ENCODE assay signal across 31 mouse cellular contexts in genomic region chr13:52873923-52874322, GRCm38 (mm10). TPM values are rescaled to one million over a fixed set of nuclear protein-coding genes. Genes with fewer than 3 reads are reported as not detected.
DNase-seq lines count a peak whose midpoint lies in the region; ATAC-seq lines count a peak whose summit lies in the region.
"Had no signal": no experiment of that assay in that cellular context is flagged by ENCODE, and none has a peak within 500 bp of the region (broad histone marks: within the 10 kb centered on the region; RNA-seq: fewer than 3 reads in every experiment).

No protein-coding gene starts in this region.

- 37% methylated on average over 11 of the region's 11 CpGs for WGBS in heart, embryonic 11.5 days (ENCODE audit: insufficient replicate concordance)

- ATAC-seq in megakaryocyte, adult 5-6 weeks (ENCODE audit: poor library complexity, severe bottlenecking) = 0 out of 2 replicates have a peak, but pooled peaks have one; percentile 12
- no peak for ATAC-seq in heart, embryonic 11.5 days (replicated peaks; ENCODE audit: insufficient number of reproducible peaks, low FRiP score, low TSS enrichment)
- ATAC-seq: forebrain, embryonic 15.5 days; intestine, postnatal 0 days; midbrain, embryonic 16.5 days; Patski had no signal

- DNase-seq in 3T3-L1 (ENCODE audit: low read depth, low spot score) (peak; percentile 56), MN1 (ENCODE audit: low spot score) (no peak)
- peak; percentile 42 for DNase-seq in CD4-positive helper T cell, adult 2 months (ENCODE audit: low read depth, low spot score)
- DNase-seq in T-cell, adult 2 months (ENCODE audit: low spot score) = peak; percentile 29
- DNase-seq in urinary bladder, postnatal 4 days (ENCODE audit: low spot score in 2 of 2) = no peak
- DNase-seq in frontal cortex, postnatal 25 days (ENCODE audit: low spot score in 2 of 2) = no peak
- DNase-seq: adrenal gland, postnatal 25 days; cerebellum, adult 18-20 months; cerebellum, postnatal 14 days; gastrocnemius, postnatal 10 days; kidney, adult 9 months; kidney, postnatal 10 days; lung, embryonic 14.5 days; lung, postnatal 36 days; right cerebral cortex, postnatal 4 days; thymus, adult 2 months; thymus, postnatal 36 days had no signal

- peaks cover 32% of the 10 kb centered on the region for H3K4me1 ChIP-seq in heart, embryonic 11.5 days (ENCODE audit: control insufficient read depth, insufficient read depth, low read length)
- H3K4me1 ChIP-seq: liver, embryonic 15.5 days had no signal

- H3K27ac ChIP-seq in heart, embryonic 11.5 days (ENCODE audit: low read depth, low read length) = no peak overlapping the region
- H3K27ac ChIP-seq: embryonic facial prominence, embryonic 12.5 days; forebrain, embryonic 10.5 days; forebrain, embryonic 15.5 days; heart, embryonic 15.5 days; hindbrain, embryonic 12.5 days; limb, embryonic 12.5 days; liver, embryonic 15.5 days; neural tube, embryonic 13.5 days; stomach, postnatal 0 days had no signal

- no peak overlapping the region for H3K9ac ChIP-seq in heart, embryonic 11.5 days (ENCODE audit: low read depth, low read length)
- H3K9ac ChIP-seq: embryonic facial prominence, embryonic 12.5 days; forebrain, embryonic 15.5 days; heart, embryonic 15.5 days; hindbrain, embryonic 12.5 days; limb, embryonic 12.5 days; liver, embryonic 15.5 days; lung, embryonic 14.5 days; neural tube, embryonic 13.5 days had no signal

- no peak overlapping the region for H3K4me3 ChIP-seq in heart, embryonic 11.5 days (ENCODE audit: low read depth, low read length)
- H3K4me3 ChIP-seq: embryonic facial prominence, embryonic 12.5 days; forebrain, embryonic 10.5 days; forebrain, embryonic 15.5 days; heart, embryonic 15.5 days; hindbrain, embryonic 12.5 days; limb, embryonic 12.5 days; liver, embryonic 15.5 days; neural tube, embryonic 13.5 days had no signal

- no peaks in the 10 kb centered on the region for H3K27me3 ChIP-seq in heart, embryonic 11.5 days (ENCODE audit: control insufficient read depth, insufficient read depth, low read length)
- H3K27me3 ChIP-seq: embryonic facial prominence, embryonic 12.5 days; forebrain, embryonic 15.5 days; heart, embryonic 15.5 days; hindbrain, embryonic 12.5 days; limb, embryonic 12.5 days; liver, embryonic 15.5 days; neural tube, embryonic 13.5 days; Patski had no signal

- H3K9me3 ChIP-seq in heart, embryonic 11.5 days (replicated peaks; ENCODE audit: control insufficient read depth, low read length) = no peaks in the 10 kb centered on the region
- H3K9me3 ChIP-seq: embryonic facial prominence, embryonic 12.5 days; forebrain, embryonic 10.5 days; forebrain, embryonic 15.5 days; heart, embryonic 15.5 days; hindbrain, embryonic 12.5 days; limb, embryonic 12.5 days; liver, embryonic 15.5 days; neural tube, embryonic 13.5 days had no signal

- H3K36me3 ChIP-seq in heart, embryonic 11.5 days (ENCODE audit: control insufficient read depth, insufficient read depth, low read length) = no peaks in the 10 kb centered on the region
- H3K36me3 ChIP-seq: embryonic facial prominence, embryonic 12.5 days; forebrain, embryonic 10.5 days; forebrain, embryonic 15.5 days; heart, embryonic 15.5 days; hindbrain, embryonic 12.5 days; limb, embryonic 12.5 days; liver, embryonic 15.5 days; neural tube, embryonic 13.5 days had no signal

- no peak overlapping the region for H3K4me2 ChIP-seq in heart, embryonic 11.5 days
- H3K4me2 ChIP-seq: embryonic facial prominence, embryonic 12.5 days; forebrain, embryonic 15.5 days; heart, embryonic 15.5 days; hindbrain, embryonic 12.5 days; limb, embryonic 12.5 days; liver, embryonic 15.5 days; lung, embryonic 14.5 days; neural tube, embryonic 13.5 days had no signal

RNA-seq across cellular contexts. Expression of gene Auh, which starts 55.6 kb away (rescaled TPM):
- 31.5 and 41.4 TPM in 2 replicates for total RNA-seq in megakaryocyte, adult 5-6 weeks (2015)
- total RNA-seq in megakaryocyte, adult 5-6 weeks (2017) = 35.1 and 35.9 TPM in 2 replicates
- 47.7 and 54.7 TPM in 2 replicates for polyA plus RNA-seq in heart, embryonic 11.5 days (2014; fragmentation: Nextera tagmentation; extraction: Ambion mirVana)

Comparison
In these comparisons a context has a peak if more than half of its experiments do, and no peak if none do; other contexts are left out.
1. DNase-seq: peak in 3T3-L1 (single experiment), CD4-positive helper T cell, adult 2 months (single experiment) and T-cell, adult 2 months (single experiment); none in MN1 (single experiment), urinary bladder, postnatal 4 days (0 of 2) and frontal cortex, postnatal 25 days (0 of 2).